Mouse (Mus musculus): ENCODE measurements at regions not wholly inside any gene's neighbourhood (a gene's known extent, or its start where the extent isn't known, plus 50 kb on each side); places are given as distances from the start of the nearest gene placed in this dataset.

DNA sequence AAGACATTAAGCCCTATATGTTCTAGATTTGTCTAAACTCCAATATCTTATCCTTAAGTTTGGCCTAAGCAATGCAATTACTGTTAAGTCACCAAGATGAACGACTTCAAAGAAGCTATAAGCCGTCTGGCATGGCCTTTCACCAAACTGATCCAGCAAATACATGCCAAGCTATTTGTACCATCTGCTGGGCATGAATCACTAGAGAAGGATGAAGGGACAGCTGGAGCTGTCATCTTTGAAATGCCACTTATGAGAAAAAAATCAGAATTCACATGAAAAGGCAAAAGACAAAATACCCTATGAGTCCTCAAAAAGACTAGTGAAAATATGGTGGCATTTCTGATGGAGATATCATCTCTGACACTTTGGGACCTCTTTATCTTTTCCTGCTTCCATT, 430.3 kb upstream of the Steap1 start:
- DNase-seq, result peak in 1 of 2 experiments; percentile 14

- DNase-seq, result no peak
Measured at GRCm38 (mm10) chr5:6167983-6168382, 418.9 kb upstream of the Steap1 start.

DNA sequence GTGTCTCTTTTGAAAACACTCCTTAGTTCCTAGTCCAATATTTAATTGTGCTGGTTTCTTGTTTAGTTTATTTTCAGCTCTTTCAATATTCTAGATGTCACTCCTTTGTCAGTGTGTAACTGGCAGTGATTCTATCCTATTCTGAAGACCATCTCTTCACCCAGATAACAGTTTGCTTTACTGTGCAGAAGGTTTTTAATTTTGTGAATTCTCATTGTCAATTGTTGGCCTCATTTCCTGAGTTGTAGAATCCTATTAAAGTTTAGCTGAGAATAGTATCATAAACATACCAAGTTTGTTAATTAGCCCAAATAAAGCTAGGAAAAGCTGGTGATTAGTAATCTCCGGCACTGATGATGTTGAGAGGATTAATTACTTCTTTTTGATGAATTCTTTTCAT, 418.4 kb upstream of the Steap1 start:
- no peak for DNase-seq

All from layer of hippocampus, postnatal 36 days (tissue).